ENCODE assay signal across 8 mouse cellular contexts in genomic region chr17:29370984-29371723, GRCm38 (mm10). TPM values are rescaled to one million over a fixed set of nuclear protein-coding genes. Genes with fewer than 3 reads are reported as not detected.
DNase-seq lines count a peak whose midpoint lies in the region.

No protein-coding gene starts in this region.

- intact Hi-C loops in left cerebral cortex, postnatal 10 days (cut with DNase I), result loop anchor here (1.0 to 10.0 kb wide), 2 partner anchors 103 to 196 kb away; partner anchors contain the start of gene BC004004

- DNase-seq in T-cell, adult 2 months (ENCODE audit: low spot score), result peak; percentile 88
- peak; percentile 98 to 99 for DNase-seq in cerebellum, postnatal 10 days
- peak; percentile 82 to 90 for DNase-seq in frontal cortex, postnatal 14 days (ENCODE audit: low spot score in 2 of 2)
- DNase-seq in induced T-regulatory cell, adult 2 months (ENCODE audit: low read depth), result peak; percentile 97
- peak; percentile 89 to 92 for DNase-seq in left cerebral cortex, postnatal 10 days (ENCODE audit: extremely low spot score in 1 of 2, low spot score in 2 of 2)
- peak; percentile 93 for DNase-seq in mesoderm, embryonic 11.5 days (ENCODE audit: low read depth, low spot score)
- peak; percentile 95 for DNase-seq in right cerebral cortex, postnatal 14 days
- DNase-seq in urinary bladder, postnatal 25 days (ENCODE audit: low spot score), result peak; percentile 90

RNA-seq across cellular contexts. Expression of gene Fgd2, which starts 10.4 kb away (rescaled TPM):
- total RNA-seq in left cerebral cortex, postnatal 10 days (2021), result 10 to 100 TPM in 1 of 2 experiments, 1 to 10 TPM in 1; 8.7 to 10.4 TPM

RNA-seq across cellular contexts. Expression of gene Mtch1, which starts 23.4 kb away (rescaled TPM):
- 100 to 1,000 TPM; 493 to 499 TPM for total RNA-seq in left cerebral cortex, postnatal 10 days (2021)

RNA-seq across cellular contexts. Expression of gene Pi16, which starts 53.7 kb away (rescaled TPM):
- 1 to 10 TPM; 1.6 to 1.8 TPM for total RNA-seq in left cerebral cortex, postnatal 10 days (2021)

Comparison
In these comparisons a context has a peak if more than half of its experiments do, and no peak if none do; other contexts are left out.
1. Peak in every context shown above with its lines: DNase-seq.